Mouse (Mus musculus): ENCODE data around the gene Ipo9. TPM values are rescaled to one million over a fixed set of nuclear protein-coding genes. Genes with fewer than 3 reads are reported as not detected.
A peak's percentile ranks its signal among the peaks of the same experiment; 100 is the strongest.

Gene Ipo9
- polyA plus RNA-seq, 1 experiment: 55.6 TPM

GRCm38 (mm10) chr1:135374868-135375581 lies 55.3 kb downstream of the Ipo9 start, which contains the start of gene Shisa4:
Gene Shisa4 (minus strand): TSS chr1:135375237.
- H3K27me3 ChIP-seq (ENCODE audit: control insufficient read depth, insufficient read depth, low read length): peaks cover 3% of the 10 kb centered on the region; the same call in 1 of the 2 replicates
- no peak for DNase-seq (ENCODE audit: low read depth in 1 of 2, low spot score in 2 of 2)
- H3K27ac ChIP-seq (ENCODE audit: insufficient read depth, low read length): no peak within 1 kb of the TSS
- WGBS: 8% methylated on average over 38 of the region's 38 CpGs
- peak within 1 kb of the TSS; percentile 28; the same call in 1 of the 2 replicates for H3K4me3 ChIP-seq (ENCODE audit: extremely low read depth, insufficient read depth, insufficient read length)
- no peaks in the 10 kb centered on the region for H3K4me1 ChIP-seq (ENCODE audit: control insufficient read depth, insufficient read depth, insufficient read length)
- no peaks in the 10 kb centered on the region for H3K36me3 ChIP-seq (ENCODE audit: control insufficient read depth, insufficient read depth, low read length)
- no peak for TF ChIP-seq POLR2A (IDR thresholded peaks at IDR 0.05; ENCODE audit: low read depth, low read length)
- no peak for TF ChIP-seq CTCF (IDR thresholded peaks at IDR 0.05; ENCODE audit: extremely low read depth, insufficient read depth, insufficient read length, insufficient replicate concordance)

DNA sequence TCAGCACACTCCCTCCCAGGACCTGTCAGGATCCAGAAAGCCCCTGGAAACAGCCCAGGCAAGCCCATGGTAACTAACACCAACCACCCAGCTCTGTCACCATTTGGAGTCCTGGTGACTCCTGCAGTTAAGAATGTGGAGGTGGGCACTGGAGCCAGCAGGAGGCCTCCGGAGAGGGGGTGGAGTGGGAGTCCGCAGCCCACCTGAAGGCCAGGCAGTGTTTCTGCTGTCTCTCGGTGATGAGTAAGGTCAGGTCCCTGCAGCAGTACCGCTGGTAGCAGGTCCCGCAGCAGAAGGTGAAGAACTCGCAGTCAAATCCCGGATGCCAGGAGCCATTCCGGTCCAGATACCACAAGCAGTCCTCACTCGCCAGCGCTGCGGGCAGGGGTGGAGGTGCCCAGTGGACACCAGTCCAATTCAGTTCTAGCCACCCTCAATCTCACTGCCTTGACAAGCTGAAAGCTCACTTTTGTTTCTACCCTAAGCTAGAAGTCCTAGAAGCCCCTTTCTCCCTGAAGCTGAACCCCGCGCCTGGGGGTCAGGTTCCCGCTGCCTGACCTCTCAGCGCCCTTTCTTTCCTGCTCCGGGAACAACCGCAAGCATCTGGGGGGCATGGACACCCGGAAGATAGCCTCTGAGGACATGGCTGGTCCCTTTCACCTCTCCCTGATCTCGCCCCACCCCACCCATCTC lies 56.0 kb downstream of the Ipo9 start:
- H3K27me3 ChIP-seq (ENCODE audit: control insufficient read depth, insufficient read depth, low read length): peaks cover 3% of the 10 kb centered on the region; the same call in 1 of the 2 replicates
- DNase-seq (ENCODE audit: low read depth in 1 of 2, low spot score in 2 of 2): no peak

GRCm38 (mm10) chr1:135373171-135373677 lies 57.1 kb downstream of the Ipo9 start:
- Histone ChIP-seq H3K4me1 (ENCODE audit: control insufficient read depth, insufficient read depth, insufficient read length) (peaks cover 3% of the 10 kb centered on the region; the same call in 1 of the 2 replicates), H3K27ac (ENCODE audit: insufficient read depth, low read length) (no peak overlapping the region), H3K4me3 (ENCODE audit: extremely low read depth, insufficient read depth, insufficient read length) (no peak overlapping the region), H3K36me3 (ENCODE audit: control insufficient read depth, insufficient read depth, low read length) (no peaks in the 10 kb centered on the region), H3K27me3 (ENCODE audit: control insufficient read depth, insufficient read depth, low read length) (peaks cover 3% of the 10 kb centered on the region; the same call in 1 of the 2 replicates)
- DNase-seq (ENCODE audit: low read depth in 1 of 2, low spot score in 2 of 2): no peak
- TF ChIP-seq CTCF (IDR thresholded peaks at IDR 0.05; ENCODE audit: extremely low read depth, insufficient read depth, insufficient read length, insufficient replicate concordance) (no peak), POLR2A (IDR thresholded peaks at IDR 0.05; ENCODE audit: low read depth, low read length) (no peak)
- WGBS: 78% methylated on average over 4 of the region's 4 CpGs

More for the DNA sequence above, 56.0 kb downstream of the Ipo9 start:
- TF ChIP-seq POLR2A (IDR thresholded peaks at IDR 0.05; ENCODE audit: low read depth, low read length) (no peak), CTCF (IDR thresholded peaks at IDR 0.05; ENCODE audit: extremely low read depth, insufficient read depth, insufficient read length, insufficient replicate concordance) (no peak)
- Histone ChIP-seq H3K36me3 (ENCODE audit: control insufficient read depth, insufficient read depth, low read length) (no peaks in the 10 kb centered on the region), H3K4me1 (ENCODE audit: control insufficient read depth, insufficient read depth, insufficient read length) (no peaks in the 10 kb centered on the region), H3K4me3 (ENCODE audit: extremely low read depth, insufficient read depth, insufficient read length) (peak overlapping the region; percentile 28; the same call in 1 of the 2 replicates), H3K27ac (ENCODE audit: insufficient read depth, low read length) (no peak overlapping the region)
- WGBS: 21% methylated on average over 19 of the region's 19 CpGs

GRCm38 (mm10) chr1:135369415-135369814 lies 60.9 kb downstream of the Ipo9 start:
- no peak for DNase-seq (ENCODE audit: low read depth in 1 of 2, low spot score in 2 of 2)
- no peaks in the 10 kb centered on the region for H3K36me3 ChIP-seq (ENCODE audit: control insufficient read depth, insufficient read depth, low read length)
- H3K4me1 ChIP-seq (ENCODE audit: control insufficient read depth, insufficient read depth, insufficient read length): peaks cover 3% of the 10 kb centered on the region; the same call in 1 of the 2 replicates
- H3K4me3 ChIP-seq (ENCODE audit: extremely low read depth, insufficient read depth, insufficient read length): no peak overlapping the region
- WGBS: 80% methylated on average over 5 of the region's 5 CpGs
- TF ChIP-seq POLR2A (IDR thresholded peaks at IDR 0.05; ENCODE audit: low read depth, low read length): no peak
- no peak for TF ChIP-seq CTCF (IDR thresholded peaks at IDR 0.05; ENCODE audit: extremely low read depth, insufficient read depth, insufficient read length, insufficient replicate concordance)
- no peak overlapping the region for H3K27ac ChIP-seq (ENCODE audit: insufficient read depth, low read length)
- H3K27me3 ChIP-seq (ENCODE audit: control insufficient read depth, insufficient read depth, low read length): no peaks in the 10 kb centered on the region; the same call in 1 of the 2 replicates

DNA sequence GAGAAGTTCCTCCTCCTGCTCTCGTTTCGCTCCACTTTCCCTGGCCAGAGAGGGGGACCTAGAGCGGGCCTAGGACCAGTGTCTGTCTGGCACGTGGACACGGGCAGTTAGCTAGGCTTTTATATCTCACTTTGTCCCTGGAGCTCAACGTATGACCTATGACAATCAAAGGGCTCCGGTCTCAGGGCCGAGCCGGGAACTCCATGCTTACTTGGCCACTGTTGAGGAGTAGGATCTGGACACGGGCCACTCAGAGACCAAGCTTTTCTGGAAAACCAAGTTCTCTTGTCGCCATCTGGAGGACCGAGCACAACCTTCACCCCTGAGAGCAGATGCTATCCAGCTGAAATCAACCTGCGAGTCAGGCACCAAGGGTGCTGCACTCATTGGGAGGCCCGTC lies 61.3 kb downstream of the Ipo9 start:
- 24% methylated on average over 14 of the region's 14 CpGs for WGBS
- H3K27me3 ChIP-seq (ENCODE audit: control insufficient read depth, insufficient read depth, low read length): no peaks in the 10 kb centered on the region; the same call in 1 of the 2 replicates
- no peak overlapping the region for H3K4me3 ChIP-seq (ENCODE audit: extremely low read depth, insufficient read depth, insufficient read length)

DNA sequence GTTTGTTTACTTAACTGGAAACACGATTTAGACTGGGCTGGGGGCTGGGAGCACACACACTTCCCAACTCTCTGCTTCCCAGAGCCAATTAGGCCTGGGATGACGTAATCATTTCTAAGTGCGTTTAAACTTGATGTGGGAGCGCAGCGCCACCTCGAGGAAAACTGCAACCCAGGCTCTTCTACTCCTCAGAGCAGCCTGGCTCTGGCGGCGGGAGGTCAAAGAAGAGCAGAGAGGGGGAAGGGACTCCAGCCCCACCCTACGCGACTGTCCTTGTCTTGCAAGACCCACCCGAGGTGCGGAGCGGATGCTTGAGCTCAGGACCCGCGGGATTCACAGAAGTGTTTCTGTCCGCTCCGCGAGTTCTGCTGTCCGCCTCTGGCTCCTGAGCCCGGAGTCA lies 62.1 kb downstream of the Ipo9 start:
- H3K27me3 ChIP-seq (ENCODE audit: control insufficient read depth, insufficient read depth, low read length): no peaks in the 10 kb centered on the region; the same call in 1 of the 2 replicates
- TF ChIP-seq POLR2A (IDR thresholded peaks at IDR 0.05; ENCODE audit: low read depth, low read length) (no peak), CTCF (IDR thresholded peaks at IDR 0.05; ENCODE audit: extremely low read depth, insufficient read depth, insufficient read length, insufficient replicate concordance) (peak; percentile 35; the same call in 1 of the 2 replicates)
- DNase-seq (ENCODE audit: low read depth in 1 of 2, low spot score in 2 of 2): peak; percentile 22 to 34
- H3K4me1 ChIP-seq (ENCODE audit: control insufficient read depth, insufficient read depth, insufficient read length): peaks cover 3% of the 10 kb centered on the region; the same call in 1 of the 2 replicates
- no peaks in the 10 kb centered on the region for H3K36me3 ChIP-seq (ENCODE audit: control insufficient read depth, insufficient read depth, low read length)
- H3K27ac ChIP-seq (ENCODE audit: insufficient read depth, low read length): no peak overlapping the region
- peak overlapping the region; percentile 43; the same call in 1 of the 2 replicates for H3K4me3 ChIP-seq (ENCODE audit: extremely low read depth, insufficient read depth, insufficient read length)
- WGBS: 2% methylated on average over 20 of the region's 20 CpGs

More for the DNA sequence above, 61.3 kb downstream of the Ipo9 start:
- H3K27ac ChIP-seq (ENCODE audit: insufficient read depth, low read length): no peak overlapping the region
- H3K4me1 ChIP-seq (ENCODE audit: control insufficient read depth, insufficient read depth, insufficient read length): peaks cover 3% of the 10 kb centered on the region; the same call in 1 of the 2 replicates
- no peaks in the 10 kb centered on the region for H3K36me3 ChIP-seq (ENCODE audit: control insufficient read depth, insufficient read depth, low read length)
- no peak for DNase-seq (ENCODE audit: low read depth in 1 of 2, low spot score in 2 of 2)
- no peak for TF ChIP-seq CTCF (IDR thresholded peaks at IDR 0.05; ENCODE audit: extremely low read depth, insufficient read depth, insufficient read length, insufficient replicate concordance)
- TF ChIP-seq POLR2A (IDR thresholded peaks at IDR 0.05; ENCODE audit: low read depth, low read length): no peak
